ENCODE assay signal across 8 mouse cellular contexts in the genomic region with DNA sequence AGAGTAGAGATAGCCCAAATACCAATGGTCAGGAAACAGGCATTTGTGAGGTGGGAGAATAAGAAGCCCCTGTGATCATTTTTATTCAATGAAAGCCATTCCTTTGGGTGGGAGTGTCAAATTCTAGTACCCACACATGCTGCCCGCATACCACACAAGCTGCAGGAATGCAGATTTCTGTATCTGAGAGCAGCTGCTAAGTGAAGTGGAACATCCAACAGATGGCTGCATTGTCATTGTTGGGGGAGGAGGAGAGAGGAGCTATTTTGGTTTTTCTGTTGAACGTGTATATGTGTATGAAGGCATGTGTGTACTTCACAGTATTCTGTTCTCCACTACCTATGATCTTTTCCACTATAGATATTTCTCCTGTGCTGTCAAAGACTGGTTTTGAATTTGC.
A peak's percentile ranks its signal among the peaks of the same experiment; 100 is the strongest.
DNase-seq lines count a peak whose midpoint lies in the region; ATAC-seq and TF ChIP-seq lines count a peak whose summit lies in the region.

No protein-coding gene starts in this region.

- TF ChIP-seq CTCF in heart, postnatal 0 days (IDR thresholded peaks at IDR 0.05; ENCODE audit: low read depth), result no peak

- ATAC-seq in heart, postnatal 0 days (ENCODE audit: insufficient read depth, low read depth), result peak; percentile 41; the same call in 1 of the 2 replicates
- peak; percentile 47; the same call in 1 of the 2 replicates for ATAC-seq in liver, embryonic 12.5 days

- H3K4me2 ChIP-seq in heart, postnatal 0 days (ENCODE audit: low read depth, low read length), result no peak overlapping the region
- H3K4me2 ChIP-seq in liver, embryonic 12.5 days, result no peak overlapping the region

- no peak overlapping the region for H3K9ac ChIP-seq in heart, postnatal 0 days (replicated peaks; ENCODE audit: low read depth, low read length)
- H3K9ac ChIP-seq in liver, embryonic 12.5 days, result no peak overlapping the region

- no peaks in the 10 kb centered on the region for H3K36me3 ChIP-seq in heart, postnatal 0 days (replicated peaks; ENCODE audit: control insufficient read depth, insufficient read depth, low read length)
- H3K36me3 ChIP-seq in liver, embryonic 12.5 days, result no peaks in the 10 kb centered on the region

- H3K27me3 ChIP-seq in heart, postnatal 0 days (ENCODE audit: control insufficient read depth, insufficient read depth, low read length), result no peaks in the 10 kb centered on the region
- H3K27me3 ChIP-seq in liver, embryonic 12.5 days (replicated peaks), result no peaks in the 10 kb centered on the region

- peaks cover 5% of the 10 kb centered on the region; the same call in 1 of the 2 replicates for H3K4me1 ChIP-seq in heart, postnatal 0 days (ENCODE audit: control insufficient read depth, insufficient read depth)
- H3K4me1 ChIP-seq in liver, embryonic 12.5 days, result no peaks in the 10 kb centered on the region

- TF ChIP-seq EP300 in heart, postnatal 0 days (IDR thresholded peaks at IDR 0.05; ENCODE audit: low read depth), result no peak

- intact Hi-C loops in heart, postnatal 36 days (cut with DNase I), result no loop called here

- WGBS in heart, postnatal 0 days, result 18% methylated on average over 2 of the region's 2 CpGs
- 13% methylated on average over 2 of the region's 2 CpGs for WGBS in liver, embryonic 12.5 days (ENCODE audit: insufficient replicate concordance)

- H3K9me3 ChIP-seq in heart, postnatal 0 days (replicated peaks; ENCODE audit: control insufficient read depth, low read length), result no peaks in the 10 kb centered on the region
- H3K9me3 ChIP-seq in liver, embryonic 12.5 days (replicated peaks), result no peaks in the 10 kb centered on the region

- peak; percentile 27 for DNase-seq in heart, postnatal 0 days (ENCODE audit: low spot score)
- no peak for DNase-seq in heart, postnatal 36 days
- peak; percentile 9 for DNase-seq in cerebellum, adult 11 months
- peak; percentile 69 to 85 for DNase-seq in frontal cortex, postnatal 36 days (ENCODE audit: low spot score in 2 of 2)
- DNase-seq in adrenal gland, postnatal 10 days, result no peak
- DNase-seq in gastrocnemius, postnatal 25 days, result no peak
- no peak for DNase-seq in urinary bladder, postnatal 10 days (ENCODE audit: low spot score)

- H3K4me3 ChIP-seq in heart, postnatal 0 days (ENCODE audit: low read depth, low read length), result no peak overlapping the region
- no peak overlapping the region for H3K4me3 ChIP-seq in liver, embryonic 12.5 days

- H3K27ac ChIP-seq in heart, postnatal 0 days (ENCODE audit: low read depth), result no peak overlapping the region
- no peak overlapping the region for H3K27ac ChIP-seq in liver, embryonic 12.5 days

Comparison
In these comparisons a context has a peak if more than half of its experiments do, and no peak if none do; other contexts are left out.
1. DNase-seq: peak in heart, postnatal 0 days (single experiment), cerebellum, adult 11 months (single experiment) and frontal cortex, postnatal 36 days (2 of 2); none in heart, postnatal 36 days (0 of 2), adrenal gland, postnatal 10 days (single experiment), gastrocnemius, postnatal 25 days (single experiment) and urinary bladder, postnatal 10 days (single experiment).